Mouse (Mus musculus): ENCODE measurements around the gene Ubxn6. TPM values are rescaled to one million over a fixed set of nuclear protein-coding genes. Genes with fewer than 3 reads are reported as not detected.
"Not testable (repeated sequence)": the region's sequence is repeated elsewhere in the genome, so short reads cannot be mapped to it uniquely, and the experiment has no call there.

Ubxn6 gene
- total RNA-seq, 1 experiment = 34.8 TPM

DNA sequence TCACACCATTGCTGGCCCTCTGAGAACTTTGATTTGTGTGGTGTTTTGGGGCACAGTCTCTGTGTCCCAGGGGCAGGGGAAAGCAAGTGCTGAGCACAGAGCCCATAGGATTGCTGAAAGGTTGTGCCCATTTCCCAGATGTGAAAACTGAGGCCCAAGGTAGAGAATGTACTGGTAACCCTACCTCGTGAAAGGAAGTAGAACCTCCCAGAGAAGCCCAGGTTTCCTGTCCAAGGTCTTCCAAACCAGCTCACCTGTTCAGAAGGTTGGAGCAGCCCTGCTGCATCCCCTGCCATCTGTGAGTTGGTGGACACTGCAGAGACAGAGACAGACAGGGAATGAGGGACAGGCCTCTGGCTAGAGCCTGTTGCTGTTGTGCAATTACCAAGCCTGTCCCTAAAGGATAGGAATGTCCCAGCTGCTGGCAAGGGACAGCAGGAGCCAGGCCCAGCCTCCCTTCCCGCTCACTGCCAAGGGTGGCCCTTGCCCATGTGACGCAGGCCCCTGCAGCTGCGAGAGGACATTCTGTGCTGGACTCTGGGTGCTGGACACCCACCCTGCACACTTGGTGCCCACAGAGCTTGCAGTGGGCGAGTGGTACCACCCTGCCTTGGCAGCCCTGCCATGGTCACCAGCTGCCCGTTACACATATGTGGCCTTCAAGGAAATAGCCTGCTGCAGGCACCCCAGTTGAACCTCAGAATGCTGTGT lies 33.7 kb upstream of the Ubxn6 start:
- no peak overlapping the region for H3K9ac ChIP-seq (ENCODE audit: insufficient read depth, low read depth, low read length, poor library complexity, severe bottlenecking)
- no peak overlapping the region for H3K27ac ChIP-seq (ENCODE audit: insufficient read depth, low read depth, low read length, poor library complexity, severe bottlenecking)
- no peak overlapping the region for H3K4me3 ChIP-seq (ENCODE audit: insufficient read depth in 1 of 2, low read depth in 1 of 2, low read length in 2 of 2, poor library complexity in 1 of 2, severe bottlenecking in 1 of 2)
- H3K9me3 ChIP-seq (ENCODE audit: control insufficient read depth, insufficient read depth, low read depth, low read length) = no peaks in the 10 kb centered on the region
- no peak for TF ChIP-seq CHD2 (IDR thresholded peaks at IDR 0.05; ENCODE audit: low read depth, low read length)
- TF ChIP-seq ZC3H11A (IDR thresholded peaks at IDR 0.05; ENCODE audit: borderline replicate concordance, low read depth, low read length) = no peak
- TF ChIP-seq ZNF384 (IDR thresholded peaks at IDR 0.05; ENCODE audit: low read depth, low read length) = no peak
- TF ChIP-seq HCFC1 (IDR thresholded peaks at IDR 0.05; ENCODE audit: borderline replicate concordance, insufficient read depth, low read length) = no peak
- TF ChIP-seq MAFK (IDR thresholded peaks at IDR 0.05; ENCODE audit: insufficient read depth, low read depth, low read length) = no peak
- H3K4me1 ChIP-seq (ENCODE audit: control insufficient read depth in 2 of 2, insufficient read depth in 2 of 2, low read length in 2 of 2, poor library complexity in 1 of 2) = peaks cover 0 to 5% of the 10 kb centered on the region in 2 experiments; a peak in 1 of 4 replicates
- DNase-seq (ENCODE audit: low read depth, low spot score) = no peak
- peaks cover 3% of the 10 kb centered on the region; the same call in 1 of the 2 replicates for H3K36me3 ChIP-seq (ENCODE audit: control insufficient read depth, insufficient read depth, low read length, poor library complexity, severe bottlenecking)
- in situ Hi-C loops (cut with MboI; ENCODE audit: low sequenced_read_pairs in 2 of 2, unreplicated experiment in 2 of 2) = no loop called here

DNA sequence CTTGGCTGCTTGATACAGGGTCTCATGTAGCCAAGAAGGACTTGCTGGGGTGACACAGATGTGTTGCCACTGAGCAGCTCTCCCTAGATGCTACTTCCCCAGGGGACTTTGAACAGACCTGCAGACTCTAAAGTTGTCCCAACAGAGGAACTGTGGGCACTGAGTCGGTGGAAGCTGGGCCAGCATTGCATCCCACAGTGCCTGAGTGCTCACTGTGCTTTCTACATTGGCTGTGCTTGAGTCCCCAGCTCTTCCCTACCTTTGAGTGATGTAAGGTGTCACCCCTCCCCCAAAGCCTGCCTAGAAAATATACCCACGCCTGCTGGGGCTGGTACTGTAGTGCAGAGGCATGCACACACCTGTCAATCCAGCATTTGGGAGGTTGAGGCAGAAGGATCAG lies 32.9 kb upstream of the Ubxn6 start:
- no peak overlapping the region for H3K9ac ChIP-seq (ENCODE audit: insufficient read depth, low read depth, low read length, poor library complexity, severe bottlenecking)
- no peaks in the 10 kb centered on the region; a peak in 1 of 4 replicates for H3K4me1 ChIP-seq (ENCODE audit: control insufficient read depth in 2 of 2, insufficient read depth in 2 of 2, low read length in 2 of 2, poor library complexity in 1 of 2)
- no peak overlapping the region for H3K4me3 ChIP-seq (ENCODE audit: insufficient read depth in 1 of 2, low read depth in 1 of 2, low read length in 2 of 2, poor library complexity in 1 of 2, severe bottlenecking in 1 of 2)
- peaks cover 10% of the 10 kb centered on the region; the same call in 1 of the 2 replicates for H3K36me3 ChIP-seq (ENCODE audit: control insufficient read depth, insufficient read depth, low read length, poor library complexity, severe bottlenecking)
- in situ Hi-C loops (cut with MboI; ENCODE audit: low sequenced_read_pairs in 2 of 2, unreplicated experiment in 2 of 2) = no loop called here
- TF ChIP-seq ZC3H11A (IDR thresholded peaks at IDR 0.05; ENCODE audit: borderline replicate concordance, low read depth, low read length) (no peak), ZNF384 (IDR thresholded peaks at IDR 0.05; ENCODE audit: low read depth, low read length) (no peak), MAFK (IDR thresholded peaks at IDR 0.05; ENCODE audit: insufficient read depth, low read depth, low read length) (no peak), CHD2 (IDR thresholded peaks at IDR 0.05; ENCODE audit: low read depth, low read length) (no peak), HCFC1 (IDR thresholded peaks at IDR 0.05; ENCODE audit: borderline replicate concordance, insufficient read depth, low read length) (no peak)
- H3K27ac ChIP-seq (ENCODE audit: insufficient read depth, low read depth, low read length, poor library complexity, severe bottlenecking) = no peak overlapping the region
- H3K9me3 ChIP-seq (ENCODE audit: control insufficient read depth, insufficient read depth, low read depth, low read length) = no peaks in the 10 kb centered on the region
- DNase-seq (ENCODE audit: low read depth, low spot score) = no peak

DNA sequence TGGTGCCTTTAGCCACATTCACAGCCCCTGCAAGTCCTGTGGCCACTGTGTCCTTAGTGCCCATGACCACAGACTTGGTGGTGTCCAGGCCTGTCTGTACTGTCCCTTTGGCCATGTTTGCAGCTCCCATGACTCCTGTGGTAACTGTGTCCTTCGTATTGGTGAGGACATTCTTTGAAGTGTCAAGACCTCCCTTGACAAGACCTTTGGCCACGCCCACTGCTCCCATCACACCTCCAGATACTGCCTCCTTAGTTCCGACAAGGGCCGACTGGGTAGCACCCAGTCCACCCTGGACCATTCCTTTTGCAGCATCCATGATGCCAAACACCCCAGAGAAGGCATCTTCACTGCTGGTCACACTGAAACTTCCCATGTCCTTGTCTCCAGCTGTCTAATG lies 32.2 kb upstream of the Ubxn6 start:
- TF ChIP-seq ZC3H11A (IDR thresholded peaks at IDR 0.05; ENCODE audit: borderline replicate concordance, low read depth, low read length) (no peak), ZNF384 (IDR thresholded peaks at IDR 0.05; ENCODE audit: low read depth, low read length) (no peak), HCFC1 (IDR thresholded peaks at IDR 0.05; ENCODE audit: borderline replicate concordance, insufficient read depth, low read length) (no peak), MAFK (IDR thresholded peaks at IDR 0.05; ENCODE audit: insufficient read depth, low read depth, low read length) (no peak), CHD2 (IDR thresholded peaks at IDR 0.05; ENCODE audit: low read depth, low read length) (no peak)
- no peaks in the 10 kb centered on the region for H3K4me1 ChIP-seq (ENCODE audit: control insufficient read depth in 2 of 2, insufficient read depth in 2 of 2, low read length in 2 of 2, poor library complexity in 1 of 2)
- DNase-seq (ENCODE audit: low read depth, low spot score) = no peak
- H3K9ac ChIP-seq (ENCODE audit: insufficient read depth, low read depth, low read length, poor library complexity, severe bottlenecking) = no peak overlapping the region
- no peak overlapping the region for H3K27ac ChIP-seq (ENCODE audit: insufficient read depth, low read depth, low read length, poor library complexity, severe bottlenecking)
- in situ Hi-C loops (cut with MboI; ENCODE audit: low sequenced_read_pairs in 2 of 2, unreplicated experiment in 2 of 2) = no loop called here
- H3K4me3 ChIP-seq (ENCODE audit: insufficient read depth in 1 of 2, low read depth in 1 of 2, low read length in 2 of 2, poor library complexity in 1 of 2, severe bottlenecking in 1 of 2) = no peak overlapping the region
- no peaks in the 10 kb centered on the region for H3K9me3 ChIP-seq (ENCODE audit: control insufficient read depth, insufficient read depth, low read depth, low read length)
- peaks cover 18% of the 10 kb centered on the region for H3K36me3 ChIP-seq (ENCODE audit: control insufficient read depth, insufficient read depth, low read length, poor library complexity, severe bottlenecking)

DNA sequence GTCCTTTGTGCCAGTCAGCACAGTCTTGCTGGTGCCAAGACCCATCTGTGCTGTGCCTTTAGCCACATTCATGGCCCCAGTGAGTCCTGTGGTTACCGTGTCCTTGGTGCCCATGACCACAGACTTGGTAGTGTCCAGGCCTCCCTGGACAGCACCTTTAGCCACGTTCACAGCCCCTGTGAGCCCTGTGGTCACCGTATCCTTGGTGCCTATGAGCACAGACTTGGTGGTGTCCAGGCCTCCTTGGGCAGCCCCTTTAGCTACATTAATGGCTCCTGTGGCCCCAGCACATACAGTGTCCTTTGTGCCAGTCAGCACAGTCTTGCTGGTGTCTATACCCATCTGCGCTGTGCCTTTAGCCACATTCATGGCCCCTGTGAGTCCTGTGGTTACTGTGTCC lies 31.6 kb upstream of the Ubxn6 start:
- peaks cover 22% of the 10 kb centered on the region for H3K36me3 ChIP-seq (ENCODE audit: control insufficient read depth, insufficient read depth, low read length, poor library complexity, severe bottlenecking)
- H3K9me3 ChIP-seq (ENCODE audit: control insufficient read depth, insufficient read depth, low read depth, low read length); H3K27ac ChIP-seq (ENCODE audit: insufficient read depth, low read depth, low read length, poor library complexity, severe bottlenecking); H3K4me1 ChIP-seq (ENCODE audit: control insufficient read depth in 2 of 2, insufficient read depth in 2 of 2, low read length in 2 of 2, poor library complexity in 1 of 2); in situ Hi-C loops (cut with MboI; ENCODE audit: low sequenced_read_pairs in 2 of 2, unreplicated experiment in 2 of 2); DNase-seq (ENCODE audit: low read depth, low spot score); H3K9ac ChIP-seq (ENCODE audit: insufficient read depth, low read depth, low read length, poor library complexity, severe bottlenecking); H3K4me3 ChIP-seq (ENCODE audit: insufficient read depth in 1 of 2, low read depth in 1 of 2, low read length in 2 of 2, poor library complexity in 1 of 2, severe bottlenecking in 1 of 2): not testable (repeated sequence)

DNA sequence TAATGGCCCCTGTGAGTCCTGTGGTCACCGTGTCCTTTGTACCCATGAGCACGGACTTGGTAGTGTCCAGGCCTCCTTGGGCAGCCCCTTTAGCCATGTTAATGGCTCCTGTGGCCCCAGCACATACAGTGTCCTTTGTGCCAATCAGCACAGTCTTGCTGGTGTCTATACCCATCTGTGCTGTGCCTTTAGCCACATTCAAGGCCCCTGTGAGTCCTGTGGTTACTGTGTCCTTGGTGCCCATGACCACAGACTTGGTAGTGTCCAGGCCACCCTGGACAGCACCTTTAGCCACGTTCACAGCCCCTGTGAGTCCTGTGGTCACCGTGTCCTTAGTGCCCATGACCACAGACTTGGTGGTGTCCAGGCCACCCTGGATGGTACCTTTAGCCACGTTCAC lies 30.0 kb upstream of the Ubxn6 start:
- H3K4me1 ChIP-seq (ENCODE audit: control insufficient read depth in 2 of 2, insufficient read depth in 2 of 2, low read length in 2 of 2, poor library complexity in 1 of 2); in situ Hi-C loops (cut with MboI; ENCODE audit: low sequenced_read_pairs in 2 of 2, unreplicated experiment in 2 of 2); H3K4me3 ChIP-seq (ENCODE audit: insufficient read depth in 1 of 2, low read depth in 1 of 2, low read length in 2 of 2, poor library complexity in 1 of 2, severe bottlenecking in 1 of 2); H3K27ac ChIP-seq (ENCODE audit: insufficient read depth, low read depth, low read length, poor library complexity, severe bottlenecking); H3K9ac ChIP-seq (ENCODE audit: insufficient read depth, low read depth, low read length, poor library complexity, severe bottlenecking); H3K9me3 ChIP-seq (ENCODE audit: control insufficient read depth, insufficient read depth, low read depth, low read length); DNase-seq (ENCODE audit: low read depth, low spot score): not testable (repeated sequence)
- peaks cover 37% of the 10 kb centered on the region for H3K36me3 ChIP-seq (ENCODE audit: control insufficient read depth, insufficient read depth, low read length, poor library complexity, severe bottlenecking)

Data from ES-E14 (cell line).